Mouse (Mus musculus) testis, adult 2 months (tissue): Measurements from ENCODE around the gene Ass1. TPM values are rescaled to one million over a fixed set of nuclear protein-coding genes. Genes with fewer than 3 reads are reported as not detected.

Experiments used
- H3K27ac ChIP-seq: fragments of 200-500 bp; 2 replicates; pipeline ENCODE4 v1.5.1; 2012; ENCODE audit warnings: low read depth, low read length; ENCODE audit not compliant: control insufficient read depth, insufficient read depth
- H3K27me3 ChIP-seq: fragments of 200-500 bp; 2 replicates; pipeline ENCODE4 v1.6.1; 2012; ENCODE audit warnings: mild to moderate bottlenecking, low read length, moderate library complexity; ENCODE audit not compliant: control insufficient read depth, insufficient read depth
- H3K36me3 ChIP-seq: fragments of 200-500 bp; 2 replicates; pipeline ENCODE4 v1.6.1; 2012; ENCODE audit warnings: mild to moderate bottlenecking, low read length; ENCODE audit not compliant: control insufficient read depth, insufficient read depth
- H3K4me1 ChIP-seq: fragments of 200-500 bp; 2 replicates; pipeline ENCODE4 v1.6.1; 2012; ENCODE audit warnings: low read length; ENCODE audit not compliant: control insufficient read depth, insufficient read depth
- H3K4me3 ChIP-seq: fragments of 200-500 bp; 2 replicates; pipeline ENCODE4 v1.5.1; 2012; ENCODE audit warnings: low read depth, mild to moderate bottlenecking, low read length, moderate library complexity, mixed read lengths; ENCODE audit not compliant: control insufficient read depth
- CTCF ChIP-seq: fragments of 200-500 bp; IDR thresholded peaks from 2 replicates; pipeline ENCODE4 v1.5.1; 2012; ENCODE audit warnings: low read depth, mild to moderate bottlenecking, inconsistent platforms, low read length, moderate library complexity; ENCODE audit not compliant: control insufficient read depth, insufficient read depth, insufficient replicate concordance
- POLR2A ChIP-seq: fragments of 200-500 bp; IDR thresholded peaks from 2 replicates; pipeline ENCODE4 v1.6.1; 2012; ENCODE audit warnings: low read depth, mild to moderate bottlenecking, inconsistent platforms, low read length, moderate library complexity; ENCODE audit not compliant: control insufficient read depth
- polyA plus RNA-seq: library from polyadenylated mRNA; depleted of rRNA; stranded (reverse); fragments of >200 nt; gene quantifications from 2 replicates; pipeline ENCODE4 v1.2.3, GENCODE M21; 2012

Gene Ass1
- polyA plus RNA-seq, 1 experiment: 34.6 TPM

DNA sequence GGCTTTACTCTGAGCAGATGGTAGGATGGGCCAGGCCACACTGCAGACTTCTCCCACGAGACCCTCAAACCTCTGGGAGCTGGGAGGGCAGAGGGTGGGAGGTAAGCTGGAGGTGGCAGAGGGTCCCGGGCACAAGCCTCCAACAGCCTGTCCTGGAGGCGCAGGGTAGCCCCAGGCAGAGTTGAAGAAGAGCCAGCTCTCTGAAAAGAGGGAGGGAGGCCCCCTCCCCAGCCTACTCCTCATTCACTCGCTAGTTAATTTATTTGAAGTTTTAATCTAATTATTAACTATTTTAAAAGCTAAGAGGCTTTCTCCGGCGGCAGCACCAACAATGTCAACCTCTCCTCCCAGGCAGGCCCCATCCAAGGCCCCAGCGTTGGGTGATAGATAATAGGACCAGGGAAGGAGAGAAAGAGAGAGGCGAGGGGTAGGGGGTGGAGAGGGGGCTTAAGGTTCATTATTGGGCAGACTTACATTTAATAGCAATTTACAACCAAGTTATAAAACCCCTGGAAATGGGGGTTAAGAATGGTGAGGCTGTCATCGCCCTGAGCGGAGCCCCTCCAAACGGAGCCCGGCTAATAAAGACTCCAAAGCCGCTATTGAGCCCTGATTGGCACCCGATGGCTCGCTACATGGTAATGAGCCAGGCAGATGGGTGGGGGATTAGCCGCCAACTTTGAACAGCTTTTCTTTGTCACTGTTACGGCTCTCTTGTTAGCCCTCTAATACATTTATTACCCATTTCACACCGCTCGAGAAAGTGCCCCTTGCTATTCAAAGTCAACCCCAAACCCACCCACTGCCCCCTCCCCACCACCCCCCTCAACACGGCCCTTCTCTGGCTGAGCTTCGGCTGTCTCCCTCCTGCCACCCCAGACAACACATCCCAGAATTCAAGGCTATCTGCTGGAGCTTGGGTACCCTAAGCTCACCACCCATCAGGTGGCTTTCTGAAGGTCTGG is 29.6 kb downstream of the Ass1 start:
- Histone ChIP-seq H3K4me3 (no peak overlapping the region), H3K36me3 (no peaks in the 10 kb centered on the region), H3K4me1 (no peaks in the 10 kb centered on the region), H3K27me3 (no peaks in the 10 kb centered on the region), H3K27ac (no peak overlapping the region)
- TF ChIP-seq POLR2A (no peak), CTCF (no peak)

DNA sequence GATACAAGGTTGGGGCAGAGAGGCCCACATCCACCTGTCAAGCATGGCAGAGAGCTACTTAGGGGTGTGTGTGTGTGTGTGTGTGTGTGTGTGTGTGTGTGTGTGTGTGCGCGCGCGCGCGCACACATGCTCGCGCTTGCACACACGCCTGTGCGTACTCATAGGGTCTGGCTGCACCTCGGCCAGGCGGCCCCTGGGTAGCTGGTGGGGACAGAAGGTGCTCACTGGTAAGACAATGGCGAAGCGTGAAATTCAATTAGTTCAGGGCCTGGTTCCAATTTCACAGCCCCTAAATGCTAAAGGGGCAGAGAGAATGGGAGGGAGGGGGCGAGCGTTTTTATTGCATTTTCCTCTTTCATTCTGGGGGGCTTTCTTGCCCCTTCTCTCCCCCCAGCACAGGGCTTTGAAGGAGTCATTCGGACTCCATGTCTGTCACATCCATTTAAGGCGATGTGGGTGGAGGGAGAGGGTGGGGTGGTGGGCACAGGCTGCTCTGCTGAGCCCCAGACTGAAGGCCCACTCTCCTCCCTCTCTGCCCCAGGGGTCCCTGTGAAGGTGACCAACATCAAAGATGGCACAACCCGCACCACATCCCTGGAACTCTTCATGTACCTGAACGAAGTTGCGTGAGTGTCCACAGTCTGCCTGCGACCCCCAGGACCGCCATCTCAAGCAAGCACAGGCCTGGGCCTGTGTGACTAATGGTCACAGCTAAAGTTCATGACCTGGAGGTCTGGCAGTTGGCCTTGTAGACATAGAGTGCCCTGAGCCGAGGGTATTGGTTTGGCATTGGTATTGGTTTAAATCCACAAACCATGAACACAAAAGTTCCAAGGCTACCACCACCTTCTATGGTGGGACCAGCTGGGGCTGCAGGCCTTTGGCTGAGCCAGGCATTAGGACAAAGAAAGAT is 30.5 kb downstream of the Ass1 start:
- Histone ChIP-seq H3K27ac (no peak overlapping the region), H3K4me3 (no peak overlapping the region), H3K27me3 (no peaks in the 10 kb centered on the region), H3K4me1 (no peaks in the 10 kb centered on the region), H3K36me3 (no peaks in the 10 kb centered on the region)
- TF ChIP-seq POLR2A (no peak), CTCF (no peak)

DNA sequence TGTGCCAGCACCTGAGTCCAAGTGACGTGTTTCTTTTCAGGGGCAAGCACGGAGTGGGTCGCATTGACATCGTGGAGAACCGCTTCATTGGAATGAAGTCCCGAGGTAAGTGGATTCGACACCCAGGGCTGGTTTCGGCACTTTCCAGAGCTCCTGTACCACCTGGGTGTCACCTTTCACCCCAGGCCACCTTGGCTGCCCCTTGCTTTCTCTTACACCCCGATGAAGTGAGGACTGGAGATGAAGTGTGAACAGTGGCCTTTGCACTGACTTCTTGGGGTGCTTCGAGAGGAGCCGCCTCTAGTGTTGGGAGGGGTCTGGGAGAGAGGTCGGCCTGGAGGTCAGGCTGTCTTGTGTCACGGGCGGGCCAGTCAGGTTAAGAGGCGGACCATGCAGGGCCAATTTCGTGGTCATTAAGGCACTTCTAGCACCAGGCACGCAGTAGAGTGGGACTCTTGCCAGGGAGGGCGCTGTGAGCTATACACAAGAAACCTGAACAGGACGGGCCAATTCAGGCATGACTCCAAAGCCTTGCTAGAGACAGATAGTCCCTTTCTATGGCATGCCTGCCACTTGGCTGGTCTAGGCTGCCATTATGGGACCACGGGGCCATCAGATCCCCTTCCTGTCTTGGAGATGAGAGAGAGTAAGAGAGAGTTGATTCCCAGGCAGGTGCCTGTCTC is 31.6 kb downstream of the Ass1 start:
- no peak overlapping the region for H3K27ac ChIP-seq
- TF ChIP-seq POLR2A: no peak
- TF ChIP-seq CTCF: no peak
- H3K4me1 ChIP-seq: no peaks in the 10 kb centered on the region
- H3K27me3 ChIP-seq: no peaks in the 10 kb centered on the region
- H3K36me3 ChIP-seq: no peaks in the 10 kb centered on the region
- H3K4me3 ChIP-seq: no peak overlapping the region

DNA sequence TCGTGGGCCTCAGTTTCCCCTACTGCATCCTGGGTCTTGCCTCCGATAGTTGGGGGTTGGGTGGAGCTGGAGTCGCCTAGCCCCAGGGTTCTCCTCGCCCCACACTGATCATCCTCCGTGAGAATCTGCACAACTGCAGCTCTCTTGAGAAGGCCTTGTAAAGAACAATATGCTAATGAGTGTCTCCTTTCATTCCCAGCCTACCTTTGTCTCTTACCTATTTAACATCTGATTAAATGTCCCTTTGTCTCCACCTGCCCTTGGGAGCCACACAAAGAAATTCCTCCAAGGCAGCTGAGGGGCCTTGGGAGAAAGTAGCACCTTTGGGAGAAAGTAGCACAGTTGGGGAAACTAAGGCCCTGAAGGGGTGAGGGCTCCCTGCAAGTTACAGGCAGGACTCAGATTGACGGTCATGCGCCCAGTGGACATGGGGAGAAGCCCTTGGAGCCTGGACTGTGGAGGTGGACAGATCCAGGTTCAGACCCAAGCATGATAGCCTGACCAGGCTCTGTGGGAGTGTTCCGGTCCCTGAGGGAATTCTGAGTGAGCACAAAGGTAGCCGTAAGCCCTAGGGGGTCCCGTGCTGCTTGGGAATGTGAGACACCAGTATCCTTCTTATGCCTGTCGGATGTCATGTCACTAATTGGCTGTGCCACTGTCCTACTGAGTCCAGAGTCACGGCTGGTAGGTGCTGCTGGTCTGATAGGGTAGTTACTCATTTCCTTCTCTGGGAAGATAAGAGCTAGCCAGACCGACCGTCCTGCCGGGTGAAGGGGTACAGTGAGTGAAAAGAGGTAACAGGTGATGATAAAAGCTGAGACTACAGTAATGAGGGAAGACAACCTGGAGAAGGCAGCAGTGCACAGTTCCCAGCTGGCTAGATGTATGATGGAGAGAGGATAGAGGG is 32.9 kb downstream of the Ass1 start:
- Histone ChIP-seq H3K4me1 (no peaks in the 10 kb centered on the region), H3K27ac (no peak overlapping the region), H3K36me3 (no peaks in the 10 kb centered on the region), H3K4me3 (no peak overlapping the region), H3K27me3 (no peaks in the 10 kb centered on the region)
- TF ChIP-seq CTCF (no peak), POLR2A (no peak)

DNA sequence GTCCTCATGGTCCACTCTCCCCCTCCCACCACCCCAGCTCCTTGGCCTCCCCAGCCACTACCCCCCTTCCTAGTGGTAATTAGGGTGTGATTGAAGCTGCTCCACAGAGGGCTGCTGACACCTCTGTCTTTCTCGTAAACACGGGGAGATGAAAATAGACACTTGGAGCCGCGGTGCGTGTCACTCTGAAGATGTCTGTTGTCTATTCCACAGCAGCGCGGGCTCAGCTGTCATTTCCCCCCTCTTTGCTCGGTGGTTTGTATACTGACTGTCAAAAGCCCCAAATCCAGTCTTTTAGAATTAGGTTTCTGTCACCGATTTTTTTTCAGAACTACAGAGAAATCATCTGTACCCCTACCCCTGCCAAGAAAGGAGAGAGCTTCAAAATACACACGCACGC is 35.5 kb downstream of the Ass1 start:
- H3K4me1 ChIP-seq: no peaks in the 10 kb centered on the region
- H3K27me3 ChIP-seq: no peaks in the 10 kb centered on the region
- TF ChIP-seq CTCF (no peak), POLR2A (no peak)
- no peaks in the 10 kb centered on the region for H3K36me3 ChIP-seq
- H3K4me3 ChIP-seq: no peak overlapping the region
- no peak overlapping the region for H3K27ac ChIP-seq

DNA sequence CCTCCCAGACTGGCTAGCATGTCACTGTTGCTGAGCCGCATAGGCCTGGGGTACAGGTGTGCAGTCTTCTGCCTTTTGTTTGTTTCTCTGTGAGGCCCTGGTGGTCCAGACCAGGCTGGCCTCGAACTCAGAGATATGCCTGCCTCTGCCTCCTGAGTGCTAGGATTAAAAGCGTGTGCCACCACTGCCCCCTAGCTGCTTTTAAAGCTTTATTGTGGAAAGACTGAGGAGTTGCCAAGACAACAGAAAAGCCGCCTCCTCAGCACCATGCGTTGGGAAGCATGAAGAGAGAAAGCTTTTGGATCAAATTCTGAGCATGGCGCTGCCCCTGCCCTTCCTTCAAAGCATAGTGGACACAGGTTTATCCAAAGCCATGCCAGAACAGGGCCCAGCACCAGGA is 38.8 kb downstream of the Ass1 start:
- H3K27ac ChIP-seq: no peak overlapping the region
- no peak overlapping the region for H3K4me3 ChIP-seq
- TF ChIP-seq CTCF: no peak
- TF ChIP-seq POLR2A: no peak
- no peaks in the 10 kb centered on the region for H3K27me3 ChIP-seq
- no peaks in the 10 kb centered on the region for H3K4me1 ChIP-seq
- no peaks in the 10 kb centered on the region for H3K36me3 ChIP-seq
